Mouse (Mus musculus): Measurements from ENCODE around the gene Tas2r129. TPM values are rescaled to one million over a fixed set of nuclear protein-coding genes. Genes with fewer than 3 reads are reported as not detected.
"Not testable (repeated sequence)": the region's sequence is repeated elsewhere in the genome, so short reads cannot be mapped to it uniquely, and the experiment has no call there.

Tas2r129 gene
- not detected in 2 replicates for polyA plus RNA-seq (2012; rRNA removed)

DNA sequence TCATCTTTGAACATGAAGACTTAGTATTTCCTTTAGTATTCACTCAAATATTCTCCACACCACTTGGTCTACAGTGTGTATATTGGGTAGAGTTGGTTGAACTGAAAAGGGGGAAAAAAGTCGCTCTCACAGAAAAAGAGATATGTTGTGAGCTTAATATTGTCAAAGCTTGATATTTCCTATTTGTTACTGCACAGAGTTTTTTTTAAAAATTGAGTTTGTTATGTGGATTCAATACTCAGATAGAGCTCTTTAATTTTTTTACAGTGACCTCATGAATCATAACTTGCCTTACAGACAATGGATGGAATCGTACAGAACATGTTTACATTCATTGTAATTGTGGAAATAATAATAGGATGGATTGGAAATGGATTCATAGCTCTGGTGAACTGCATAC is at the start of gene Tas2r129:
Gene Tas2r129 (plus strand): TSS at position 301 of the 400 bp plus-strand sequence.
- no peaks in the 10 kb centered on the region for H3K36me3 ChIP-seq (ENCODE audit: control insufficient read depth, insufficient read depth, low read length)
- no peak for TF ChIP-seq CTCF (IDR thresholded peaks at IDR 0.05; ENCODE audit: control insufficient read depth, insufficient read depth, insufficient replicate concordance, low read depth, low read length)
- TF ChIP-seq POLR2A (IDR thresholded peaks at IDR 0.05; ENCODE audit: control insufficient read depth, low read depth, low read length): no peak
- H3K4me1 ChIP-seq (ENCODE audit: control insufficient read depth, insufficient read depth, low read length): no peaks in the 10 kb centered on the region
- H3K27me3 ChIP-seq (ENCODE audit: control insufficient read depth, insufficient read depth, low read length): no peaks in the 10 kb centered on the region
- H3K27ac ChIP-seq (ENCODE audit: control insufficient read depth, insufficient read depth, low read depth, low read length): no peak within 1 kb of the TSS
- H3K4me3 ChIP-seq (ENCODE audit: control insufficient read depth, low read depth, low read length): no peak within 1 kb of the TSS

- Histone ChIP-seq H3K36me3 (ENCODE audit: control insufficient read depth, insufficient read depth, low read length) (no peaks in the 10 kb centered on the region), H3K4me3 (ENCODE audit: control insufficient read depth, low read depth, low read length) (no peak within 1 kb of the TSS), H3K4me1 (ENCODE audit: control insufficient read depth, insufficient read depth, low read length) (no peaks in the 10 kb centered on the region), H3K27ac (ENCODE audit: control insufficient read depth, insufficient read depth, low read depth, low read length) (no peak within 1 kb of the TSS), H3K27me3 (ENCODE audit: control insufficient read depth, insufficient read depth, low read length) (no peaks in the 10 kb centered on the region)
- TF ChIP-seq CTCF (IDR thresholded peaks at IDR 0.05; ENCODE audit: control insufficient read depth, insufficient read depth, insufficient replicate concordance, low read depth, low read length) (no peak), POLR2A (IDR thresholded peaks at IDR 0.05; ENCODE audit: control insufficient read depth, low read depth, low read length) (no peak)
Observed at GRCm38 (mm10) chr6:132909351-132909750, 41.6 kb upstream of the Tas2r129 start, which contains the start of gene Tas2r125. Gene Tas2r125, plus strand, starts transcription at chr6:132909651.

DNA sequence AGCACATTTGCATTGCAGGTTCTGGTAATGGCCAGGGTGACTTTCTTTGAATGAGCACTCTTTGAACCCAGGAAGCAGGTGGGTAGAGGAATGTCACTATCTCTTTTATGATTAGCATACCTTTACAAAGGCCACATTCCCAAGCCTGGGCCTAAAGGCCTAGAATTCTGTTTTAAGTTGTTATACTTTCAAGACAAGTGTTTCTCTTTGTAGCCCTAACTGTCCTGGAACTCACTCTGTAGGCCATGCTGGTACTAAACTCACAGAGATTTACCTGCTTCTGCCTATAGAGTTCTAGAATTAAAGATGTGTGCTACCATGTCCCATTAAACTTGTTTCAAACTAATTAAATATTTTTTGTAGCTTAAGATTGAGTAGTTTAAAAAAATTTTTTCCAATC is 9.5 kb upstream of the Tas2r129 start:
- not testable (repeated sequence) for H3K4me3 ChIP-seq (ENCODE audit: control insufficient read depth, low read depth, low read length); H3K4me1 ChIP-seq (ENCODE audit: control insufficient read depth, insufficient read depth, low read length); H3K27me3 ChIP-seq (ENCODE audit: control insufficient read depth, insufficient read depth, low read length); H3K36me3 ChIP-seq (ENCODE audit: control insufficient read depth, insufficient read depth, low read length); H3K27ac ChIP-seq (ENCODE audit: control insufficient read depth, insufficient read depth, low read depth, low read length)

DNA sequence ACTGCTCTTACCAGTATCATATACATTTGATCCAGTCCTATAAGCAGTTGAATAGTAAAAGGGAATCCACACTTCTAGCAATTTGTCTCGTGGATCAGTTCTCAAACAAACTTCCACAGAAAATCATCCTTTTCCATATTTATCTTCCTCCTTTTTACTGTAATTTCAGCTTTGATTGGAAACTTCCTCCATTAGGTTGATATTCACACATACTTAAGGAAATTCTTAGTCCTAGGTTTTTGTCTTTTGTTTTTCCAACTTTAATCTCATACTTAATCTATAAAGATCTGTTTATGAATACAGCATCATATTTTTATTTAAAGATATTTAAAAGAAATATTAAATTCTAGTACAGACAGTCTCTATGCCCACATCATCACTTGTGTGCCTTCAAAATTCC is 6.9 kb downstream of the Tas2r129 start, which contains the start of gene Tas2r131:
Gene Tas2r131 (minus strand): TSS at position 101 of the 400 bp plus-strand sequence.
- Histone ChIP-seq H3K4me1 (ENCODE audit: control insufficient read depth, insufficient read depth, low read length) (no peaks in the 10 kb centered on the region), H3K36me3 (ENCODE audit: control insufficient read depth, insufficient read depth, low read length) (no peaks in the 10 kb centered on the region), H3K27ac (ENCODE audit: control insufficient read depth, insufficient read depth, low read depth, low read length) (no peak within 1 kb of the TSS), H3K27me3 (ENCODE audit: control insufficient read depth, insufficient read depth, low read length) (no peaks in the 10 kb centered on the region), H3K4me3 (ENCODE audit: control insufficient read depth, low read depth, low read length) (no peak within 1 kb of the TSS)
- TF ChIP-seq POLR2A (IDR thresholded peaks at IDR 0.05; ENCODE audit: control insufficient read depth, low read depth, low read length) (no peak), CTCF (IDR thresholded peaks at IDR 0.05; ENCODE audit: control insufficient read depth, insufficient read depth, insufficient replicate concordance, low read depth, low read length) (no peak)

DNA sequence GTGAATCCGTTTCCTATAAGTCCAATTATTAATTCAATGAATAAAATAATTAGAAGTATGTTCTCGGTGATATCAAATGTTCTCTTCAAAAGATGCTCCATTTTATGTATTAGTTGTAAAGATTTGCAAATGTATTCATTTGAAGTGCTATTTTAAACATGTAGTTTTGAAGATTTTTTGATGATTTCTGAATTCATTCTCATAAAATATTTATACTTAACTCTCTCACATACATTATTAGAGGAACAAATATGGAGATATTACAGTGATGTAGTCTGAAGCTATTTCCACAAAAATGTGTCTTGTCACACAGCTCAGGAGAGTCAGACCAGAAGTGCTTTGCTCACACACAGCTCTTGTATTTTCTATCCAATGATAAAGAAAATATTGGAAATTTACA is 30.0 kb downstream of the Tas2r129 start, which contains the start of gene Tas2r109:
Gene Tas2r109 (minus strand): TSS at position 101 of the 400 bp plus-strand sequence.
- no peak for TF ChIP-seq POLR2A (IDR thresholded peaks at IDR 0.05; ENCODE audit: control insufficient read depth, low read depth, low read length)
- TF ChIP-seq CTCF (IDR thresholded peaks at IDR 0.05; ENCODE audit: control insufficient read depth, insufficient read depth, insufficient replicate concordance, low read depth, low read length): no peak

More for the DNA sequence above, 30.0 kb downstream of the Tas2r129 start, which contains the start of gene Tas2r109:
- Histone ChIP-seq H3K27ac (ENCODE audit: control insufficient read depth, insufficient read depth, low read depth, low read length) (no peak within 1 kb of the TSS), H3K4me1 (ENCODE audit: control insufficient read depth, insufficient read depth, low read length) (no peaks in the 10 kb centered on the region), H3K36me3 (ENCODE audit: control insufficient read depth, insufficient read depth, low read length) (no peaks in the 10 kb centered on the region), H3K4me3 (ENCODE audit: control insufficient read depth, low read depth, low read length) (no peak within 1 kb of the TSS), H3K27me3 (ENCODE audit: control insufficient read depth, insufficient read depth, low read length) (no peaks in the 10 kb centered on the region)

Other genes starting within 250 kb of the Tas2r129 start
- gene Tas2r122, start 239.2 kb upstream of the Tas2r129 start, polyA plus RNA-seq (2012; rRNA removed): not detected in 2 replicates
- not detected in 2 replicates for gene Tas2r115, start 213.1 kb upstream of the Tas2r129 start, polyA plus RNA-seq (2012; rRNA removed)
- gene Tas2r124, start 196.4 kb upstream of the Tas2r129 start, polyA plus RNA-seq (2012; rRNA removed): not detected in 2 replicates
- not detected in 2 replicates for gene Tas2r102, start 189.0 kb upstream of the Tas2r129 start, polyA plus RNA-seq (2012; rRNA removed)
- gene Tas2r136, start 172.9 kb upstream of the Tas2r129 start, polyA plus RNA-seq (2012; rRNA removed): not detected in 2 replicates
- gene Tas2r117, start 148.3 kb upstream of the Tas2r129 start, polyA plus RNA-seq (2012; rRNA removed): not detected in 2 replicates
- not detected in 2 replicates for gene Tas2r123, start 104.0 kb upstream of the Tas2r129 start, polyA plus RNA-seq (2012; rRNA removed)
- not detected in 2 replicates for gene Tas2r116, start 95.7 kb upstream of the Tas2r129 start, polyA plus RNA-seq (2012; rRNA removed)
- gene Tas2r110, start 83.1 kb upstream of the Tas2r129 start, polyA plus RNA-seq (2012; rRNA removed): not detected in 2 replicates
- not detected in 2 replicates for gene Tas2r113, start 58.1 kb upstream of the Tas2r129 start, polyA plus RNA-seq (2012; rRNA removed)
- not detected in 2 replicates for gene Tas2r125, start 41.5 kb upstream of the Tas2r129 start, polyA plus RNA-seq (2012; rRNA removed)
- gene Tas2r131, start 6.8 kb downstream of the Tas2r129 start, polyA plus RNA-seq (2012; rRNA removed): not detected in 2 replicates
- gene Tas2r109, start 29.9 kb downstream of the Tas2r129 start, polyA plus RNA-seq (2012; rRNA removed): not detected in 2 replicates
- gene Tas2r103, start 86.0 kb downstream of the Tas2r129 start, polyA plus RNA-seq (2012; rRNA removed): not detected in 2 replicates
- gene Tas2r140, start 104.7 kb downstream of the Tas2r129 start, polyA plus RNA-seq (2012; rRNA removed): not detected in 2 replicates
- 8.2 and 8.8 TPM in 2 replicates for gene Smim10l1, start 153.8 kb downstream of the Tas2r129 start, polyA plus RNA-seq (2012; rRNA removed)

Data from testis, adult 2 months (tissue).